Mouse (Mus musculus): ENCODE measurements around the gene Gm10322. TPM values are rescaled to one million over a fixed set of nuclear protein-coding genes. Genes with fewer than 3 reads are reported as not detected.

The Gm10322 gene
- polyA plus RNA-seq, 1 experiment from 2014 or later: not detected

DNA sequence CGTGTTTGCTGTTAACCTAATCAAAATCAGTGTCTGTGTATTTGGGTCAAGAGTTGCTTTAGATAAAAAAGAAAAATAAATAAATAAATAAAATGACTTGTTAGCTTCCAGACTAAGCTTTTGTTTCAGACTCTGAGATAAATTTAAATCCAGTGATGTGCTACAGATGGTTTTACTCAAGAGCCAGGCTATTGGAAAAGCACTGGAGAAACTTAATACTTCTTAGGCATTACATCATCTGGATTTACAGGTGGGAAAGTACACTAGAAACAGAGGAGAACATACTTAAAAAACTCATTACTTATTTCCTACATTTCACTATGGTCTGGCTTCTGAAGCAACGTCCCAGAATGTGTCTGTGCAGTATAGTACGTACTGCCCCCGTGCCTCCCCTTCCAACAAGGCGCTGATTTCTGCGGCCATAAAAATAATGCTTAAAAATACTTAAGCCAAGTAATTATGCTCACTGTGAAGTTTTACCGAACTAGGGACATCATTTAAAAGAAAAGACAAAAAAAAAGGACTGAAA, 21.8 kb downstream of the Gm10322 start:
- 75% methylated on average over 7 of the region's 7 CpGs for WGBS
- H3K4me2 ChIP-seq (replicated peaks; ENCODE audit: low read depth): peak overlapping the region; percentile 45
- TF ChIP-seq CTCF (IDR thresholded peaks at IDR 0.05; ENCODE audit: low read depth): no peak

DNA sequence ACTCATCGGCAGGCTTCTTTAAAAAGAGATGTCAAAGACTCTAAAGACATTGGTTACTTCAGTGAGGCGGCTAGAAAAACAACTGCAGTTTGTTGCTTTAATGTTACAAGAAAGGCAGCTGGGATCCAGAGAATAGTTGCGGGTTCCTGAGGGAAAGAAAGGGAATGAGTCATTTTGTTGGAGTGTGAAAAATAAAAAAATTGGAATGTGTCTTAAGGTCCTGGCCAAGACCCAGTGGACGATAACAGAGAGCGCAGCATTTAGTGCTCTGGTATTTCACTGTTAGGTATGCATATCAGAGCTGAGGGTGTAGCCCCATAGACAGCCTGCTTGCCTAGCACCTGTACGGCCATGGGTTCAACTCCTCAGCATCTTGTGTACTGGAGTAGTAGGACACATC, 22.7 kb downstream of the Gm10322 start:
- no peak for ATAC-seq
- Histone ChIP-seq H3K27me3 (replicated peaks; ENCODE audit: control insufficient read depth, insufficient read depth, low read length) (no peaks in the 10 kb centered on the region), H3K4me2 (replicated peaks; ENCODE audit: low read depth) (no peak overlapping the region), H3K27ac (ENCODE audit: low read depth, low read length) (no peak overlapping the region), H3K9me3 (ENCODE audit: control insufficient read depth) (no peaks in the 10 kb centered on the region), H3K9ac (ENCODE audit: low read depth, low read length) (no peak overlapping the region), H3K36me3 (ENCODE audit: control insufficient read depth, insufficient read depth) (no peaks in the 10 kb centered on the region), H3K4me1 (replicated peaks; ENCODE audit: control insufficient read depth, insufficient read depth, low read length) (no peaks in the 10 kb centered on the region), H3K4me3 (ENCODE audit: low read depth, low read length) (no peak overlapping the region)
- WGBS: 81% methylated on average over 6 of the region's 6 CpGs
- TF ChIP-seq CTCF (IDR thresholded peaks at IDR 0.05; ENCODE audit: low read depth): no peak

More for the DNA sequence above, 21.8 kb downstream of the Gm10322 start:
- ATAC-seq: no peak
- no peaks in the 10 kb centered on the region for H3K9me3 ChIP-seq (ENCODE audit: control insufficient read depth)
- no peak overlapping the region for H3K4me3 ChIP-seq (ENCODE audit: low read depth, low read length)
- H3K36me3 ChIP-seq (ENCODE audit: control insufficient read depth, insufficient read depth): no peaks in the 10 kb centered on the region
- no peaks in the 10 kb centered on the region for H3K27me3 ChIP-seq (replicated peaks; ENCODE audit: control insufficient read depth, insufficient read depth, low read length)
- no peak overlapping the region for H3K9ac ChIP-seq (ENCODE audit: low read depth, low read length)
- H3K4me1 ChIP-seq (replicated peaks; ENCODE audit: control insufficient read depth, insufficient read depth, low read length): no peaks in the 10 kb centered on the region
- H3K27ac ChIP-seq (ENCODE audit: low read depth, low read length): no peak overlapping the region

DNA sequence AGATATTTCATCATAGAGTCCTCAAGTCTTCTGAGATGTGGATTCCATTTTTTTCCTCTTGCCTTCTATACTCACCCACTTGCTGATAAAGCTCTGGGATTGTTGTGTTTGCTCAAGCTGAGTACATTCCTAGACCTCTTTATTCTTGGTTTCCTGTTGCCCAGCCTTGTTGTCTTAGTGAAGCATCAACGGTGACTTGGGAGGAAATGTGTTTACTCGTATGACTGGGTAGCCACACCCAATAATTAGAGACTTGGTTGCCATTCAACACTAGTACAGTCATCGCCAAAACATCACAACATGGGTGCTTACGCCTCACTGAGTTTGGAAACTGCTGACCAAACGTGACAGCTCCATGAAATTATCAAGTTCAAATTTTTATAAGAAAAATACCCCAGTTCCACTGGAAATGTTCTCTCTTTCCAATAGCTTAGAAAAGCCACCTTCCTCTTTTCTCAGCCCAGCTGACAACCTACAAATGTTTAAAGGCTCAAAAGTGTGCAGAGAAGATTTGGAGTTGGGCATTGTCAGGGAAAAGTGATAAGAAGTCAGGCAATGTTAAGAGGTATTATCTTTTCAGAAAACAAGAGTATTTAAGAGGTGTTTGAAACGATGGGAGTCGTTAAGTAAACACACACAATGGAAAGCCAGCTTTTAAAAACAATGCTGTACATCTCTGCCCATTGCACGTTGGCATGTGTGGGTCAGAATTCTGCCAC, 27.0 kb downstream of the Gm10322 start:
- TF ChIP-seq CTCF (IDR thresholded peaks at IDR 0.05; ENCODE audit: low read depth): no peak
- H3K4me2 ChIP-seq (replicated peaks; ENCODE audit: low read depth): no peak overlapping the region
- 53% methylated on average over 8 of the region's 8 CpGs for WGBS
- no peaks in the 10 kb centered on the region for H3K36me3 ChIP-seq (ENCODE audit: control insufficient read depth, insufficient read depth)
- no peaks in the 10 kb centered on the region for H3K27me3 ChIP-seq (replicated peaks; ENCODE audit: control insufficient read depth, insufficient read depth, low read length)
- no peak overlapping the region for H3K9ac ChIP-seq (ENCODE audit: low read depth, low read length)
- H3K4me1 ChIP-seq (replicated peaks; ENCODE audit: control insufficient read depth, insufficient read depth, low read length): no peaks in the 10 kb centered on the region
- no peak overlapping the region for H3K27ac ChIP-seq (ENCODE audit: low read depth, low read length)
- H3K4me3 ChIP-seq (ENCODE audit: low read depth, low read length): no peak overlapping the region
- ATAC-seq: no peak
- H3K9me3 ChIP-seq (ENCODE audit: control insufficient read depth): no peaks in the 10 kb centered on the region

DNA sequence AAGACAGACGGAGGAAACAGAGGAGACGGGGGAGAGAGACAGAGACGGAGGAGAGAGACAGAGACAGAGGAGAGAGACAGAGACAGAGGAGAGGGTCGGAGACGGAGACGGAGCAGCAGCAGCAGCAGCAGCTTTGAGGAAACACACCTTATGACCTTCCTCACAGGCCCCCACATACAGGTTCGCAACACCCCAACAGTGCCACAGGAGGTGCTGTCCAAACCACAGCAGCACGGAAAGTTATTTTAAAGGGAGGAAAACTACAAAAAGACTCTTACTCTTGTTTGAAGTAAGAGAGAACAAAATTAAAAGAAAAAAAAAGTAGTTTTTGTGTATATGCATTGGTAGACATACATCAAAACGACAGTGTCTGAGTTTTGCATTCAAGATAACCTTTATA, 27.8 kb downstream of the Gm10322 start:
- WGBS: 82% methylated on average over 9 of the region's 9 CpGs
- no peak overlapping the region for H3K4me2 ChIP-seq (replicated peaks; ENCODE audit: low read depth)
- H3K27me3 ChIP-seq (replicated peaks; ENCODE audit: control insufficient read depth, insufficient read depth, low read length): no peaks in the 10 kb centered on the region
- no peak for TF ChIP-seq CTCF (IDR thresholded peaks at IDR 0.05; ENCODE audit: low read depth)
- no peaks in the 10 kb centered on the region for H3K36me3 ChIP-seq (ENCODE audit: control insufficient read depth, insufficient read depth)
- no peaks in the 10 kb centered on the region for H3K9me3 ChIP-seq (ENCODE audit: control insufficient read depth)
- H3K27ac ChIP-seq (ENCODE audit: low read depth, low read length): no peak overlapping the region
- no peak overlapping the region for H3K4me3 ChIP-seq (ENCODE audit: low read depth, low read length)
- H3K4me1 ChIP-seq (replicated peaks; ENCODE audit: control insufficient read depth, insufficient read depth, low read length): no peaks in the 10 kb centered on the region
- no peak for ATAC-seq
- H3K9ac ChIP-seq (ENCODE audit: low read depth, low read length): no peak overlapping the region

DNA sequence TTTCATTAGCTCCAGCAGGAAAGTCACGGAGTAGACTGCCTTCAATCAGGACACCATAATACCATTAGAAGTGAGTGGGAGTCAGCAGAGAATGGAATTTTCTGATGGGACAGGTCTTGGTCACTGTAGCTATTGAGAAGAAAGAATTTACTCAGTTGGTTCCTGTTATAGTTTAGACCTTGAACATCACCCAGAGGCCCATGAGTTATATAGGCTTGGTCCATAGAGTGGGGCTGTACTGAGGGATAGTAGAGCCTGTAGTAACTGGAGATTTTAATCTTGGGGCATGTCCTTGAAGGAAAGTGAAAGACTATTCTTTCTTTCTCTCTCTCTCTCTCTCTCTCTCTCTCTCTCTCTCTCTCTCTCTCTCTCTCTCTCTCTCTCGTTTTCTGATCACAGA, 28.8 kb downstream of the Gm10322 start:
- H3K27me3 ChIP-seq (replicated peaks; ENCODE audit: control insufficient read depth, insufficient read depth, low read length): no peaks in the 10 kb centered on the region

DNA sequence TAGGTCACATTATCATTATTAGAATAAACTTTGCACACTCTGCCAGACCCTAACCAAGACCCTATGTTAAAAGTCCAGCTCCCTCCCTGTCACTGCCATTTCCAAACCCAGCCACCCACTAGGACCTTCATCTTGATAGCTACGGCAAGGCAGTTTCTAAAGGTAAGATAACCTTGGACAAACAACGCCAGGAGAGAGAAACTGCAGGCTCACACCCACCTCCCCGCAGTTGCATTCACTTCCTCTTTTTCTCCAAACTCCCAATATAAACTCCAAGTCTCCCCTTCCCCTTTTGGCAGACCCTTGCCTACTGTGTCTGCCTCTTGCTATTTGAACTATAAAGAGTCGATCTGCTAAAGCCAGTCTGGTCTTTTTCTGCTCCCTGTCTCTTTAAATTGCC, 29.3 kb downstream of the Gm10322 start:
- no peak for TF ChIP-seq CTCF (IDR thresholded peaks at IDR 0.05; ENCODE audit: low read depth)
- no peak overlapping the region for H3K4me3 ChIP-seq (ENCODE audit: low read depth, low read length)
- H3K4me2 ChIP-seq (replicated peaks; ENCODE audit: low read depth): no peak overlapping the region
- H3K9ac ChIP-seq (ENCODE audit: low read depth, low read length): no peak overlapping the region
- no peaks in the 10 kb centered on the region for H3K27me3 ChIP-seq (replicated peaks; ENCODE audit: control insufficient read depth, insufficient read depth, low read length)
- H3K9me3 ChIP-seq (ENCODE audit: control insufficient read depth): no peaks in the 10 kb centered on the region
- no peaks in the 10 kb centered on the region for H3K4me1 ChIP-seq (replicated peaks; ENCODE audit: control insufficient read depth, insufficient read depth, low read length)
- ATAC-seq: no peak
- WGBS: 26% methylated on average over 4 of the region's 4 CpGs
- H3K36me3 ChIP-seq (ENCODE audit: control insufficient read depth, insufficient read depth): no peaks in the 10 kb centered on the region
- H3K27ac ChIP-seq (ENCODE audit: low read depth, low read length): no peak overlapping the region

More for the DNA sequence above, 28.8 kb downstream of the Gm10322 start:
- H3K9me3 ChIP-seq (ENCODE audit: control insufficient read depth): no peaks in the 10 kb centered on the region
- H3K27ac ChIP-seq (ENCODE audit: low read depth, low read length): no peak overlapping the region
- ATAC-seq: peak; percentile 71
- no peak overlapping the region for H3K4me3 ChIP-seq (ENCODE audit: low read depth, low read length)
- no peaks in the 10 kb centered on the region for H3K4me1 ChIP-seq (replicated peaks; ENCODE audit: control insufficient read depth, insufficient read depth, low read length)
- no peak overlapping the region for H3K9ac ChIP-seq (ENCODE audit: low read depth, low read length)
- no peak for TF ChIP-seq CTCF (IDR thresholded peaks at IDR 0.05; ENCODE audit: low read depth)
- no peak overlapping the region for H3K4me2 ChIP-seq (replicated peaks; ENCODE audit: low read depth)
- no peaks in the 10 kb centered on the region for H3K36me3 ChIP-seq (ENCODE audit: control insufficient read depth, insufficient read depth)
- 72% methylated on average over 2 of the region's 2 CpGs for WGBS

Measured in intestine, postnatal 0 days (tissue).